Mouse (Mus musculus) T-helper 2 cell (primary cell): Measurements from ENCODE around the gene Ccnb2.
"Not testable (repeated sequence)": the region's sequence is repeated elsewhere in the genome, so short reads cannot be mapped to it uniquely, and the experiment has no call there.

ENCODE experiments used
- in situ Hi-C: fragments of 300-600 bp; cut with MboI, MseI; formaldehyde crosslinking; loops from one replicate; pipeline ENCODE4 v1.15.1; 2025; ENCODE audit warnings: high pct_unique_total_duplicates

Ccnb2 gene

DNA sequence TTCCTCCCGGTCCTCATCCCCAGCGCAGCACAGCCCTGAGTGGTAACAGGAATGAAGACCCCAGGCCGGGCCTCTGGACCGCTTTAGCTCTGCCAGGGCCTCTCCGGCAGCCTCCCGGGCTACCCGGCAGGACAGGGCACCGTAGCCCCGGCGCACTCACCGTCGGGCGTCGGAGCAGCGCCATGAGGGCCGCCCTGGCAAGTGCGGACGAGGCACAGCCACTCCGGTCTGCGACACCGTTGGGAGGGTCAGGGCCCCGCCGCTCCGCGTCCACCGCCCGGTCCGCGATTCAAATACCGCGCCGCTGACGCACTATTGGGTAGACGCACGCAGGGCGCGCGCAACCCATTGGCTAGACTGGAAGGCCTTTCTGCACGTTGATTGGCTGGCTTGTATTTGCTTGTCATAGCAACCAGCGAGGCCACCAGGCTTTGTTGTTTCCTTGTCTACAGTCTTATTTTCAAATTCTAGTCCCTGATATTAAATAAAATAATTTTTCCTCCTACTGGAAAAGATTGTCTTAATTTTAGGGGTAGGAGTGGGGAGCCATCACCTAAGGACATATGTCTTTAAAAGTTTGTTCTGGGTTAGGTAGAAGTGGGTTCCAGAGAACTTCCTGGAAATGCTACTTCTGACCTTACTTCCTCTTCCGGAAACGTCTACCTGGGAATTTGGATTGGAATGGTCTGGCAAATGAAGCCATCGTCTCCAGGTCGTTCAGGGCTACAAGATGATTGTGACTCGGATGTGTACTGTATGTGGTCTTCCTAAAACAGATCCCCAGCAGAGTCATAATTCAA, at the start of gene Ccnb2:
Ccnb2 (minus strand) TSS at position 291 of the 800 bp plus-strand sequence.
- in situ Hi-C loops = loop anchor here (10.0 kb wide), 1 partner anchor 1063 kb away; the partner anchor contains the start of gene Polr2m

GRCm38 (mm10) chr9:70463091-70463490, 41.7 kb upstream of the Ccnb2 start:
- in situ Hi-C loops = not testable (repeated sequence)

DNA sequence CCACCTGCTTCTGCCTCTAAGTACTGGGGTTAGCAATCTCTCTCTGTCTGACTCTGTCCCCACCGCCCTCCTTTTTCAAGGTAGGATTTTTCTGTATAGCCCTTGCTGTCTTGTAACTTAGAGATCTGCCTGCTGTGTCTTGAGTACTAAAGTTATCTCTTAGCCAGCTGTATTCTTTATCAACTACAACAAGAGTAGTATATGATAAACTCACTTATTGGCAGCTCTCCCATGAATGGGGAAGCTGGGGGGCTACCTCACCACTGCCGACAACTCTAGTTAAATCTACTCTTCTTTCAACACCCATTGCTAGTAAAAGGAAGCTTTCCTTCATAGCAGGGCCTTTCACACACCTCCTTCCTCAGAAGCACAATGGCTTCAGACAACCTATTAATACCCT, 31.0 kb upstream of the Ccnb2 start:
- in situ Hi-C loops = loop anchor here (10.0 kb wide), 1 partner anchor 1972 kb away; no protein-coding TSS in a partner anchor

- in situ Hi-C loops = no loop called here
Observed at GRCm38 (mm10) chr9:70449072-70449471, 27.7 kb upstream of the Ccnb2 start.

- in situ Hi-C loops = no loop called here
Observed at GRCm38 (mm10) chr9:70439959-70440358, 18.6 kb upstream of the Ccnb2 start.

DNA sequence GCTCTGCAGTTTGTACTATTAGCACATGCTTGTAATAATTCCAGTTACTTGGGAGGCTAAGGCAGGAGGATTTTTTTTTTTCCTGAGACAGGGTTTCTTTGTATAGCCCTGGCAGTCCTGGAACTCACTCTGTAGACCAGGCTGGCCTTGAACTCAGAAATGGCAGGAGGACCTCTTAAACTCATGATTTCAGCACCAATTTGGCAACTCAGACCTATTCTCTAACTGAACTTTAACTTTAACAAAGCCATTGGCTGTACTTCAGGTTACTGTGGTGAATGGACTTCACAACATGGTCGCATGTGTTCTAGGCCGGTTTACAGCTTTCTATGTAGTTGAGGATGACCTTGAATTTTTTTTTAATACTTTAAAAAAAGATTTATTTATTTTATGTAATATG, 1.3 kb upstream of the Ccnb2 start:
- in situ Hi-C loops = loop anchor here (10.0 kb wide), 1 partner anchor 1062 kb away; the partner anchor contains the start of gene Polr2m

GRCm38 (mm10) chr9:70416412-70416811, 4.9 kb downstream of the Ccnb2 start:
- in situ Hi-C loops = no loop called here

GRCm38 (mm10) chr9:70413038-70413437, 8.3 kb downstream of the Ccnb2 start:
- in situ Hi-C loops = no loop called here

GRCm38 (mm10) chr9:70410668-70411067, 10.7 kb downstream of the Ccnb2 start:
- in situ Hi-C loops = no loop called here

DNA sequence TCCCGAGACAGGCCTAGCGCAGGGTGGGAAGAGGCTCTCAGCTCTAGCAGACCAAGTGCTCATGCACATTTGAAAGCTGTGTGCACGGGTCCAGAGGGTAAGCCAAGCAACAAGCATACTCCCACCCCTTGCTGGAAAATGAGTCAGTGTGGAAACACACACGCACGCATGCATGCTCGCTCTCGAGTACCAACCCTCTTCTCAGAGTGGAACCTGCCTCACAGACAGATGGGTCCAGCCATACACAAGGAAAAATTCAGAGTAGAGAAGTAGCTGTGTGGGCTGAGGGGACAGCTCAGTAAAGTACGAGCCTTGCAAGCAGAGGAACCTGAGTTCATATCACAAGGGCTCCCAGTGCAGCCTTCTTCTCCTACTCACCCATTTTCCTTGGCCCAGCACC, 11.6 kb downstream of the Ccnb2 start:
- in situ Hi-C loops = no loop called here

DNA sequence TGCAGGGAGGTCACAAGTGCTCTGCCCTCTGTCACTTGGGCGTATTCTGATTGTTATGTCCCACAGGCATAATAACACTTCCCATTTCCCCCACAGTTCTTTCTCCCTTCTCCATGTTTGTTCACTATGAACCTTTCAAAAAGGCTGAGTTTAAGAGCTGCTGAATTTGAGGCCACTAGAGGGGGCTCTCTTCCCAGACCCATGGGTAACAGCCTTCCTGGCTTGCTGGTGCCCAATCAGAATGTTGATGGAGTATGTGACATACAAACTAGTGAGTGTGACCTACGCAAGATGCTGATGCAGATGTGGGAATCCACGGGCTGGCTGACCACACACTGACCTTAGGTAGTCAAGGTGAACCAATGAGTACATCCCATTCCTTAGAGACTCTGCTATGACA, 12.6 kb downstream of the Ccnb2 start:
- in situ Hi-C loops = no loop called here

- in situ Hi-C loops = no loop called here
Observed at GRCm38 (mm10) chr9:70406596-70406995, 14.8 kb downstream of the Ccnb2 start.

GRCm38 (mm10) chr9:70401937-70402539, 19.3 kb downstream of the Ccnb2 start:
- in situ Hi-C loops = loop anchor here (5.0 kb wide), 1 partner anchor 35 kb away; no protein-coding TSS in a partner anchor

GRCm38 (mm10) chr9:70396083-70396482, 25.3 kb downstream of the Ccnb2 start:
- in situ Hi-C loops = loop anchor here (10.0 kb wide), 1 partner anchor 291 kb away; no protein-coding TSS in a partner anchor

GRCm38 (mm10) chr9:70395617-70396016, 25.7 kb downstream of the Ccnb2 start:
- in situ Hi-C loops = loop anchor here (10.0 kb wide), 1 partner anchor 291 kb away; no protein-coding TSS in a partner anchor

- in situ Hi-C loops = loop anchor here (10.0 kb wide), 1 partner anchor 288 kb away; no protein-coding TSS in a partner anchor
Observed at GRCm38 (mm10) chr9:70392563-70392907, 28.8 kb downstream of the Ccnb2 start.

GRCm38 (mm10) chr9:70391660-70392562, 29.4 kb downstream of the Ccnb2 start:
- in situ Hi-C loops = loop anchor here (10.0 kb wide), 1 partner anchor 287 kb away; no protein-coding TSS in a partner anchor

DNA sequence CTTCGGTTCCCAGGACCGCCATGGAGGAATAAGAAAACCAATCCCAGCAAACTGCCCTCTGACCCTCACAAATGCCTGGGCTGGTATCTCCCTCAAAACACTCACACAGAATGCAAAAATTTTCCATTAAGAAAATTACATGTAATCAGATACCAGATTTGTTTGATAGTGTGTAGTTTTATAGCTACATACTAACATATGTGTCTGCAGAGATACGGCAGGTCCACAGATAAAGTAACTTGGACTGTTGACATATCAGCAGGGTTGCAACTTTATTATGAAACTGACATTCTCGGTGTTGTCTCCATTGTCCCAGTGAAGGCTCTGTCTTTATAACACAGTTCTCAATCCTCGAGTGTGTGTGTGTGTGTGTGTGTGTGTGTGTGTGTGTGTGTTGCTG, 30.3 kb downstream of the Ccnb2 start:
- in situ Hi-C loops = loop anchor here (10.0 kb wide), 1 partner anchor 286 kb away; no protein-coding TSS in a partner anchor

DNA sequence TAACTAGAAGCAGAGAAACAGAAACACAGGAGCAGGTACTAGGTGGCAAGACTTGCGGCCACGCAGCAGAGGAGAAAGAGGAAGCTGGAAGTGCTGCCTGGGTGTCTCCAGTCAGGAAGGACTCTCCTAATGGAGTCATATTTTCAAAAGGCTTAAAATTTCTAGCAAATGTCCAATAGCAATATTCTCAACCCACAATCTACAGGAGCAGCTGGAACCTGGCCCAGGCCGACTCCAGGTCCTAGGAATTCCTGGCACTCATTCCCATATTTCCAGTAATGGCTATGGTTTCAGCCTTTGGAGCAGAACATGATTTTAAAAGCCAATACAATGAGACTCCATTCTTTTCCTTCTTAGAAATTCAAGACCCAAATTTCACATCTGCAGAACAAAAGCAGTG, 31.8 kb downstream of the Ccnb2 start:
- in situ Hi-C loops = no loop called here

GRCm38 (mm10) chr9:70387410-70388119, 33.8 kb downstream of the Ccnb2 start:
- in situ Hi-C loops = no loop called here
